Mouse (Mus musculus) bone marrow, adult 2 months (tissue): Measurements from ENCODE around the gene Exd2.

ENCODE experiments used
- CTCF ChIP-seq: fragments of 200-500 bp; IDR thresholded peaks from 2 replicates; pipeline ENCODE4 v1.5.1; 2011; ENCODE audit warnings: low read length, control low read depth; ENCODE audit not compliant: control insufficient read depth, insufficient read depth
- POLR2A ChIP-seq: fragments of 200-500 bp; IDR thresholded peaks from 2 replicates; pipeline ENCODE4 v1.6.1; 2011; ENCODE audit warnings: low read depth, mild to moderate bottlenecking, control low read depth, low read length, borderline replicate concordance; ENCODE audit not compliant: control insufficient read depth

GRCm38 (mm10) chr12:80530052-80530451, 67.2 kb downstream of the Exd2 start:
- TF ChIP-seq CTCF (no peak), POLR2A (no peak)
